Mouse (Mus musculus): ENCODE results near the gene Gsg1l. TPM values are rescaled to one million over a fixed set of nuclear protein-coding genes. Genes with fewer than 3 reads are reported as not detected.
A peak's percentile ranks its signal among the peaks of the same experiment; 100 is the strongest.

Gene Gsg1l
- polyA plus RNA-seq, 1 experiment from 2014 or later: 6.5 TPM

DNA sequence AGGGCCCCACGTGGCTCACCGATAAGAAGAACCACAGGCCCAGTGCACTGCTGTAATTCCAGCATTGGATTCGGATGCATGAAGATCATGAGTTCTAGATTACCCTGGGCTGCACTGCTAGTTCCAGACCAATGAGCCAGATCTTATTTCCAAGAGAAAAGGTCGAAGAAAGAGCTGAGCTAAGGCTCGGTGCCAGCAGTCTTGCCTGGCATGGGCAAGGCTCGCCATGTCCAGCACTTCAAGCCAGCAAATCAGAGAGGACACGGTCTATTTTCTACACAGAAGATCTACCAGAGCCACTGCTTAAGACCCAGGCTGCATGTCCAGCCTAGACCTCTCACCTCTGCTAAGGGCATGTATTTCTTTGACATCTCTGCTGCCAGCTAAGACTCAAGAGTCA is 92.2 kb downstream of the Gsg1l start:
- no peak overlapping the region for H3K4me3 ChIP-seq
- ATAC-seq (ENCODE audit: low FRiP score): no peak
- 0 out of 2 replicates have a peak, but pooled peaks cover 5% of the 10 kb centered on the region for H3K27me3 ChIP-seq
- 71% methylated on average over 7 of the region's 7 CpGs for WGBS
- H3K27ac ChIP-seq: 0 out of 2 replicates have a peak overlapping the region, but pooled peaks have one; percentile 23
- H3K4me2 ChIP-seq (replicated peaks): no peak overlapping the region
- H3K36me3 ChIP-seq: no peaks in the 10 kb centered on the region
- H3K9me3 ChIP-seq (replicated peaks): no peaks in the 10 kb centered on the region
- no peak overlapping the region for H3K9ac ChIP-seq
- peaks cover 23% of the 10 kb centered on the region for H3K4me1 ChIP-seq

DNA sequence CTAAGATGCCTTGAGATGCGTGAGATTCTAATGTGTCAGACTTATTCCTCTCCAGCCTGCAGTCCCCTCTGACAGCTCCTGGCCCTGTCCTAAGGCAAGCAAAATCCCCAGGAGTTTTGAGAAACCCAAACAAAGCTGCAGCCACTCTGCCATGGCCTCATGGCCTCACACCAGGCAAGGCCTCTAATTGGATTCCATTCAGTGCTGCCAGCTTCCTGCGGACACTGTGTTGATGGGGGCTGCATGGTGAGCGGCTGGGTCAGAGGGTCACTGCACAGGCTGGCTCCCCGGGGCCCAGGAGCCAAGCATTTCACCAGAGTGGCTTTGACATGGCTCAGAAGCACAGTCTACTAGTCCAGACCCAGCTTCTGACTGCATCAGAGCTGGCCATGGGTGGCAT is 92.7 kb downstream of the Gsg1l start:
- 9% methylated on average over 4 of the region's 4 CpGs for WGBS
- Histone ChIP-seq H3K36me3 (no peaks in the 10 kb centered on the region), H3K9me3 (replicated peaks) (no peaks in the 10 kb centered on the region), H3K4me3 (no peak overlapping the region), H3K4me1 (peaks cover 23% of the 10 kb centered on the region), H3K4me2 (replicated peaks) (no peak overlapping the region), H3K27ac (0 out of 2 replicates have a peak overlapping the region, but pooled peaks have one; percentile 23), H3K27me3 (0 out of 2 replicates have a peak, but pooled peaks cover 5% of the 10 kb centered on the region), H3K9ac (no peak overlapping the region)
- no peak for ATAC-seq (ENCODE audit: low FRiP score)

- 74% methylated on average over 3 of the region's 3 CpGs for WGBS
These were observed 93.9 kb downstream of the Gsg1l start for GRCm38 (mm10) chr7:125988326-125988725.

DNA sequence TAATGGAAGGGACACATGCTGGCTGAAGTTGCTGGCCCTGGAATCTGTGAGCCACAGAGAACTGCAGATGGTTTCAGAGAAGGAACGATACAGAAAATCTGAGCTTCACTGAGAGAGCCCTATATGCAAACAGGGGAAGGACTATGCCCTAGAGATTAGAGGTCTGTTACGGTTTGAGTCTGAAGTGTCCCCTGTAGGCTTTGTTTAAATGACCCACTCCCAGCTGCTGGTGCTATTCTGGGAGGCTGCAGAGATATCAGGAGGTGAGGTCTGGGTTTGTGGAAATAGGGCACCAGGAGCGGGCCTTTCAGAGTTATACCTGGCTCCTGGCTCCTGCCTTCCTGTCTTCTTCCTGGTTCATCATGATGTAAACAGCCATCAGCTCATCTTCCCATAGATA is 95.1 kb downstream of the Gsg1l start:
- Histone ChIP-seq H3K4me1 (peaks cover 29% of the 10 kb centered on the region), H3K4me3 (no peak overlapping the region), H3K27ac (no peak overlapping the region), H3K36me3 (no peaks in the 10 kb centered on the region), H3K9ac (no peak overlapping the region), H3K4me2 (replicated peaks) (no peak overlapping the region), H3K27me3 (0 out of 2 replicates have a peak, but pooled peaks cover 5% of the 10 kb centered on the region), H3K9me3 (replicated peaks) (no peaks in the 10 kb centered on the region)
- ATAC-seq (ENCODE audit: low FRiP score): no peak
- 78% methylated on average over 3 of the region's 3 CpGs for WGBS

More at GRCm38 (mm10) chr7:125988326-125988725, 93.9 kb downstream of the Gsg1l start:
- 0 out of 2 replicates have a peak, but pooled peaks cover 5% of the 10 kb centered on the region for H3K27me3 ChIP-seq
- H3K27ac ChIP-seq: no peak overlapping the region
- ATAC-seq (ENCODE audit: low FRiP score): no peak
- no peak overlapping the region for H3K4me2 ChIP-seq (replicated peaks)
- H3K9ac ChIP-seq: no peak overlapping the region
- H3K36me3 ChIP-seq: no peaks in the 10 kb centered on the region
- H3K4me1 ChIP-seq: peaks cover 31% of the 10 kb centered on the region
- H3K9me3 ChIP-seq (replicated peaks): no peaks in the 10 kb centered on the region
- H3K4me3 ChIP-seq: no peak overlapping the region

DNA sequence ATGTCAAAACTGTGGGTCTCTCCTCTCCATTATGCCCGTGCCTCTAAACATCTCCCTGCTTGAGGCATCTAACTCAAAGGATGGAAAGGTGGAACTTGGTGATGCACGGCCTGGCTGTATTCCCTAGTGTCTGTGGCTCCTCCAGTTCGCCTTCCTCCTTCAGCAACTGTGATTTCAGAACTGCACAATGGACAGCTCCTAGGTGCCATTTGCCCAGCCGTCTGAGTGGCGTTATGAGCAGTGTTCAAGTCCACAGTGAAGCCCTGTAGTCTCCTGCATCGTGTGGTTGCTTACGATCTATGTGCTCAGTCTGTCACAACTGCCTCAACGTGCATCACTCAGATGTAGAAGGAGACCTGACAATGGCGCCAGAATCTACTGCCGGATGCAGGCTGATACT is 96.6 kb downstream of the Gsg1l start:
- H3K9ac ChIP-seq: no peak overlapping the region
- 0 out of 2 replicates have a peak, but pooled peaks cover 5% of the 10 kb centered on the region for H3K27me3 ChIP-seq
- no peak overlapping the region for H3K4me3 ChIP-seq
- H3K4me2 ChIP-seq (replicated peaks): no peak overlapping the region
- 73% methylated on average over 10 of the region's 10 CpGs for WGBS
- H3K36me3 ChIP-seq: no peaks in the 10 kb centered on the region
- H3K9me3 ChIP-seq (replicated peaks): no peaks in the 10 kb centered on the region
- H3K4me1 ChIP-seq: peaks cover 21% of the 10 kb centered on the region
- no peak overlapping the region for H3K27ac ChIP-seq
- no peak for ATAC-seq (ENCODE audit: low FRiP score)

DNA sequence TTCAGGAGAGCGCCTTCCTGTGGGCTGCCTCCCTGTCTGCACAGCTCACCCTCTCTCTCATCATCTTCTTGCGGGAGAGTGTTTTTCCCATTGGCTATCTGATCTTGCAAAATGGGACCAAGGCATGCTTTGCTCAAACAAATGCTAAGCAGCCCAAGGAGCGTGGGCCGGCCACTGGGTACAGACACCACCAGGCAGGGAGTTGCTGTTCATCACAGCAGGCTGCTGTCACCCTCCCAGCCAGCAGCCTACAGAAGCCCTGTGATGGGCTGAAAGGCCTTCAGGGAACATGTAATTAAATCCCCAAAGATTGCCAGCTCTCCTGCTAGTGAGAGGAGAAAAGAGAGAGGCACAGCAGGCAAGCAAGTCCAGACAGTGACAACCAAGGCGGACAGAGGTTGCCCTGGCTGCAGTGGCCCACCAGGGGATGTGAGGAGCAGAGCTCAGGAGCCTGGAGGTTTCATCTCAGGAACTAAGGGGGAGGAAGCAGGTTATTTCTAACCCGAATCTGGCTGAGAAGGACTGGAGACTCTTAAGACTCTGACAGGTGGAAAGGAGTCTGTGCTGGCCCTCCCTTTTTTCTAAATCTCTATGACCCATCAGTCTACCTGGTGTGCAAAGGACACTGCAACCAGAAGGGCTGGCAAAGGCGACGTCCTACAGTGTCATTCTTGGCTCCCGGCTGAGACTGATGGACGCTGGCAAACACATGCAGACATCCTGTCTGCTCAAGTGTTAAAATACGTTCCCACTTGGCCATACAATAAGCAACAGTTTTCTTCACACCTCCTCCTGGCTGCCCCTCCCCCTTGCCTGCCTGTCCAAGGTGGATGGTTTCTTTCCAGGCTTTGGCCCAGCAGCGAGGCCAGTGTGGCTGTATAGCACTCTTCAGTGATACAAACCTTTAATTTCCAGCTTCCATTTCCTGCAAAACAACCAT is 98.0 kb downstream of the Gsg1l start:
- no peak overlapping the region for H3K4me3 ChIP-seq
- no peak overlapping the region; the same call in 1 of the 2 replicates for H3K9ac ChIP-seq
- 0 out of 2 replicates have a peak, but pooled peaks cover 5% of the 10 kb centered on the region for H3K27me3 ChIP-seq
- H3K4me2 ChIP-seq (replicated peaks): no peak overlapping the region
- H3K36me3 ChIP-seq: no peaks in the 10 kb centered on the region
- 22% methylated on average over 12 of the region's 12 CpGs for WGBS
- H3K9me3 ChIP-seq (replicated peaks): no peaks in the 10 kb centered on the region
- peaks cover 15% of the 10 kb centered on the region for H3K4me1 ChIP-seq
- ATAC-seq (ENCODE audit: low FRiP score): no peak
- H3K27ac ChIP-seq: no peak overlapping the region

DNA sequence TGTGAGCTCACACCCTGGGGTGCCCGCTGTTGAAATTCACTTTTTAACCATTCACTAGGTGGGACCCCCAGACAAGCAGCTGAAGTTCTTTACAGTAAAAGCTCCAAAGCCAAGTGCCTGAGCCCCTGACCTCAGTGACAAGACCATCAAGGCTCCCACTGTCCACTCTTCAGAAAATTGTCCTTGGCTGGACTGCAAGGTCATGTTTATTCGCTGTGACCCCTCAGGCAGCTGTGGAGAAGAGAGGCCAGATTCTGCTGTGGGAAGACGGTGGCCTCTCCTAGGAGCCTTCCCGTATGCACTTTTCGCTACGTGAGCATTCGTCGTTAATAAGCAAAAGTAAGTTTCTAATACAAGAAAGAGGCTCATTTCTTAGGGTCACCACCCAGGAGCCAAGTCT is 102.6 kb downstream of the Gsg1l start:
- H3K9ac ChIP-seq: no peak overlapping the region
- H3K36me3 ChIP-seq: no peaks in the 10 kb centered on the region
- no peak overlapping the region for H3K27ac ChIP-seq
- H3K4me3 ChIP-seq: no peak overlapping the region
- WGBS: 76% methylated on average over 8 of the region's 8 CpGs
- H3K4me2 ChIP-seq (replicated peaks): no peak overlapping the region
- H3K9me3 ChIP-seq (replicated peaks): no peaks in the 10 kb centered on the region
- H3K4me1 ChIP-seq: peaks cover 8% of the 10 kb centered on the region
- no peaks in the 10 kb centered on the region for H3K27me3 ChIP-seq
- no peak for ATAC-seq (ENCODE audit: low FRiP score)

DNA sequence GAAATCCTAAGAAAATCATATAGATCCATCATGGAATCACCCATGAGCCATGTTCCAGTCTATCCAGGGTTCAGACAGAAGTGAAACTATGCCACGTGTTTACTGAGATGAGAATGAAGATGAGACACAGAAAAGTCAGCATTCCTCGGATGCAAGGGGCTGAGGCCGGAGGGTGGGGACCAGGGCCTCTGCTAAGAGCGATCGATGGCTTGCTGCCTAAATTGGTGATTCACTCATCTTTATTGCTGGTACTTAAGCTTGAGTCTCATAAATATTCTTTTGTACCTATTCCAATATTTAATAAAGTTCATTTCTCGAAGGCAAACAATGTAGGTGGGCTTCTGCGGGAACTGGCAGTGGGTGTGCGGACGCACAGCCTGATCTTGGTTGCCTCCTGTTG is 105.5 kb downstream of the Gsg1l start:
- no peak overlapping the region for H3K9ac ChIP-seq
- H3K4me2 ChIP-seq (replicated peaks): no peak overlapping the region
- no peak overlapping the region for H3K4me3 ChIP-seq
- no peaks in the 10 kb centered on the region for H3K9me3 ChIP-seq (replicated peaks)
- H3K27me3 ChIP-seq: no peaks in the 10 kb centered on the region
- H3K36me3 ChIP-seq: no peaks in the 10 kb centered on the region
- 84% methylated on average over 9 of the region's 9 CpGs for WGBS
- ATAC-seq (ENCODE audit: low FRiP score): no peak
- H3K27ac ChIP-seq: no peak overlapping the region
- H3K4me1 ChIP-seq: peaks cover 4% of the 10 kb centered on the region; the same call in 1 of the 2 replicates

DNA sequence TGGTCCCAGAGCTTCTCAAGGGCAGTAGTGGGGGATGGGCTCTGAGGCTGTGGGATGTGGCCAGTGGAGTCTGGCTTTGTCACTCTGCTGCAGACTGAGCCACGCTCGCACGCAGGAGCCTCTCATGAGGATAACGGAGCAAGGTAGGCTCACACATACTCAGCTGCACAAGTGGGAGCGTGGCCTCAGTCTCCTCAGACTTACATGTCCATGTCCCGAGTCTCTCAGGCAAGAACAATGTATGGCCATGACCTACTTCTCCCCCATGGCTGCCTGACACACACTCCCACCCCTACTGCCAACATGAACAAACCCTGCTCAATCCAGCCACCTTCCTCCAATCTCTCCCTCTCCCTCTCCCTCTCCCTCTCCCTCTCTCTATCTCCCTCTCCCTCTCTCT is 106.8 kb downstream of the Gsg1l start:
- H3K4me2 ChIP-seq (replicated peaks): no peak overlapping the region
- H3K9ac ChIP-seq: no peak overlapping the region
- H3K4me3 ChIP-seq: no peak overlapping the region
- H3K36me3 ChIP-seq: no peaks in the 10 kb centered on the region
- H3K27ac ChIP-seq: no peak overlapping the region
- ATAC-seq (ENCODE audit: low FRiP score): no peak
- H3K4me1 ChIP-seq: peaks cover 4% of the 10 kb centered on the region; the same call in 1 of the 2 replicates
- 79% methylated on average over 6 of the region's 6 CpGs for WGBS
- no peaks in the 10 kb centered on the region for H3K9me3 ChIP-seq (replicated peaks)
- no peaks in the 10 kb centered on the region for H3K27me3 ChIP-seq

GRCm38 (mm10) chr7:125973874-125974273 is 108.3 kb downstream of the Gsg1l start:
- ATAC-seq (ENCODE audit: low FRiP score): no peak
- Histone ChIP-seq H3K9ac (no peak overlapping the region), H3K36me3 (no peaks in the 10 kb centered on the region), H3K27ac (no peak overlapping the region), H3K27me3 (no peaks in the 10 kb centered on the region), H3K4me3 (no peak overlapping the region), H3K9me3 (replicated peaks) (no peaks in the 10 kb centered on the region), H3K4me1 (peaks cover 4% of the 10 kb centered on the region; the same call in 1 of the 2 replicates), H3K4me2 (replicated peaks) (no peak overlapping the region)
- WGBS: 56% methylated on average over 4 of the region's 4 CpGs

DNA sequence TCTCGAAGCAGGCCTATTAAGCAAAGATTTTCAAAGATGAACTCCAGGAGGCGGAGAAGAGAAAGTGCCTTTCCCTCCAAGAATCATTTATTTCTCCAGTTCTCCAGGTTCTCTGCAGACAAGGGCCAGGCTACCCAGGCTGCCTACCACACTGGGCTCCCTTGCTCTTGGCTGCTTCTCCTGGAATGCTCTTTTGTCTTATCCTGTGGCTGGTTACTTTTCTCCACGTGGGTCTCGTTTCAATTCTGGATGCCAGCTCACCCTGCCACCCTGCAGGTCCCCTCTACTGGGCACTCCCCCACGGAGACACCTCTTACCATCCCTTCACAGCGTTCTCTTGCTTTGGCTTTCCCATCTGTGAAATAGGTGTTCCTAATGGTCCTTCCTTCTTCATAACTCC is 109.4 kb downstream of the Gsg1l start:
- no peaks in the 10 kb centered on the region for H3K9me3 ChIP-seq (replicated peaks)
- no peak for ATAC-seq (ENCODE audit: low FRiP score)
- H3K4me3 ChIP-seq: no peak overlapping the region
- H3K9ac ChIP-seq: no peak overlapping the region
- no peak overlapping the region for H3K4me2 ChIP-seq (replicated peaks)
- no peaks in the 10 kb centered on the region for H3K36me3 ChIP-seq
- WGBS: 59% methylated on average over 6 of the region's 6 CpGs
- H3K27me3 ChIP-seq: no peaks in the 10 kb centered on the region
- no peak overlapping the region for H3K27ac ChIP-seq
- peaks cover 5% of the 10 kb centered on the region; the same call in 1 of the 2 replicates for H3K4me1 ChIP-seq

- H3K27me3 ChIP-seq: no peaks in the 10 kb centered on the region
- H3K9ac ChIP-seq: no peak overlapping the region
- no peak overlapping the region for H3K4me2 ChIP-seq (replicated peaks)
- WGBS: 56% methylated on average over 7 of the region's 7 CpGs
- ATAC-seq (ENCODE audit: low FRiP score): no peak
- no peak overlapping the region for H3K4me3 ChIP-seq
- H3K36me3 ChIP-seq: no peaks in the 10 kb centered on the region
- H3K27ac ChIP-seq: no peak overlapping the region
- no peaks in the 10 kb centered on the region for H3K9me3 ChIP-seq (replicated peaks)
- peaks cover 10% of the 10 kb centered on the region; the same call in 1 of the 2 replicates for H3K4me1 ChIP-seq
These were observed 110.0 kb downstream of the Gsg1l start for GRCm38 (mm10) chr7:125972174-125972672.

Measured in hindbrain, embryonic 12.5 days (tissue).